Mouse (Mus musculus) bone marrow, adult 2 months (tissue): ENCODE data around the gene Snrnp40.

ENCODE experiments used
- CTCF ChIP-seq: fragments of 200-500 bp; IDR thresholded peaks from 2 replicates; pipeline ENCODE4 v1.5.1; 2011; ENCODE audit warnings: low read length, control low read depth; ENCODE audit not compliant: control insufficient read depth, insufficient read depth
- POLR2A ChIP-seq: fragments of 200-500 bp; IDR thresholded peaks from 2 replicates; pipeline ENCODE4 v1.6.1; 2011; ENCODE audit warnings: low read depth, mild to moderate bottlenecking, control low read depth, low read length, borderline replicate concordance; ENCODE audit not compliant: control insufficient read depth

DNA sequence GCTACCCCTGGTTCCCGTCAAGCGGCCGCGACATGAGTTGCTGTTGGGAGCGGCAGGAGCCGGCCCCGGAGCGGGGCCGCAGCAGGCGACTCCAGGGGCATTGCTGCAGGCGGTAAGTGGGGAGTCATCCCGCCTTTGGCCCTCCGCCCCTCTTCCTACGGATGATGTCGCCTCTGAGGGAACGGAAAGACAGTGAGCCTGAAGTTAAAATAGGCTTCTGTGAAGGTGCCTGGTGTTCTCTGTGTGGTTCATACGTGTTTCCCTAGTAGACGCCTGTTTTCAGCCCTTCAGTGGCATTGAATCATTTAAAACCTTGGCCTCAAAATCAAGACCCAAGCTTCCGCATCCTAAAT lies 282 bp downstream of the Snrnp40 start:
- TF ChIP-seq CTCF = no peak
- no peak for TF ChIP-seq POLR2A
